Mouse (Mus musculus) CH12.LX (cell line): ENCODE results near the gene Hoxd3. TPM values are rescaled to one million over a fixed set of nuclear protein-coding genes. Genes with fewer than 3 reads are reported as not detected.

Source experiments
- DNase-seq: peaks from one replicate; pipeline ENCODE4 v3.0.0-alpha.2; 2013; ENCODE audit errors: extremely low read depth
- H3K27ac ChIP-seq: 2 replicates; pipeline ENCODE4 v1.5.1; 2012; ENCODE audit warnings: low read depth, mild to moderate bottlenecking, control low read depth, moderate library complexity; ENCODE audit not compliant: insufficient read depth
- H3K27me3 ChIP-seq: replicated peaks from 2 replicates; pipeline ENCODE3; 2012; ENCODE audit warnings: inconsistent platforms
- H3K36me3 ChIP-seq, 2 experiments: replicated peaks in 1 of 2; 2 replicates each; pipeline versions ENCODE3 to v1.6.1; 2012; ENCODE audit warnings: inconsistent platforms in 1 of 2, low read length in 1 of 2, mild to moderate bottlenecking in 1 of 2, mixed read lengths in 1 of 2, moderate library complexity in 1 of 2; ENCODE audit not compliant: control insufficient read depth in 1 of 2, insufficient read depth in 1 of 2
- H3K4me1 ChIP-seq, 2 experiments: 2 replicates each; pipeline ENCODE4 v1.6.1; 2012; ENCODE audit warnings: inconsistent platforms in 1 of 2, moderate library complexity in 1 of 2; ENCODE audit not compliant: insufficient read depth in 2 of 2, control insufficient read depth in 1 of 2
- H3K4me2 ChIP-seq: 2 replicates; pipeline ENCODE4 v1.6.1; 2012; ENCODE audit warnings: low read depth, mild to moderate bottlenecking, control low read depth; ENCODE audit not compliant: poor library complexity, insufficient read depth, severe bottlenecking
- H3K4me3 ChIP-seq, 3 experiments: fragments of 150-350 bp in 1 of 3; sonication (generic) in 1 of 3; replicated peaks in 1 of 3; 2 replicates each; pipeline versions ENCODE3 to v1.5.1; 2011 to 2012; ENCODE audit warnings: low read depth in 2 of 3, low read length in 2 of 3, mild to moderate bottlenecking in 2 of 3, moderate library complexity in 2 of 3, control low read depth in 1 of 3, improper control_type of control experiment in 1 of 3, inconsistent platforms in 1 of 3, mixed read lengths in 1 of 3; ENCODE audit not compliant: poor library complexity in 1 of 3
- H3K79me2 ChIP-seq: replicated peaks from 2 replicates; pipeline ENCODE4 v1.6.1; 2012; ENCODE audit warnings: mild to moderate bottlenecking, moderate library complexity; ENCODE audit not compliant: control insufficient read depth, poor library complexity, insufficient read depth, severe bottlenecking; ENCODE audit errors: extremely low read depth
- H3K9ac ChIP-seq: 2 replicates; pipeline ENCODE4 v1.6.1; 2012; ENCODE audit warnings: low read depth, mild to moderate bottlenecking, control low read depth, moderate library complexity; ENCODE audit not compliant: insufficient read depth
- H3K9me3 ChIP-seq: replicated peaks from 2 replicates; pipeline ENCODE3; 2012; ENCODE audit warnings: low read length, inconsistent platforms, mixed read lengths
- CHD2 ChIP-seq: IDR thresholded peaks from 2 replicates; pipeline ENCODE4 v1.6.1; 2011; ENCODE audit warnings: low read length, improper control_type of control experiment
- GABPA ChIP-seq: IDR thresholded peaks from 2 replicates; pipeline ENCODE4 v1.6.1; 2012; ENCODE audit warnings: low read depth, low read length, improper control_type of control experiment, inconsistent platforms; ENCODE audit not compliant: insufficient replicate concordance
- KAT2A ChIP-seq: IDR thresholded peaks from 2 replicates; pipeline ENCODE4 v1.6.1; 2012; ENCODE audit warnings: low read length, improper control_type of control experiment, inconsistent platforms; ENCODE audit not compliant: insufficient replicate concordance
- MEF2A ChIP-seq: IDR thresholded peaks from 2 replicates; pipeline ENCODE4 v1.6.1; 2014; ENCODE audit warnings: low read depth, mild to moderate bottlenecking, inconsistent platforms, low read length, improper control_type of control experiment, borderline replicate concordance
- MYC ChIP-seq: IDR thresholded peaks from 2 replicates; pipeline ENCODE4 v1.6.1; 2011; ENCODE audit warnings: low read depth, mild to moderate bottlenecking, improper control_type of control experiment, low read length
- NELFE ChIP-seq: IDR thresholded peaks from 2 replicates; pipeline ENCODE4 v1.6.1; 2011; ENCODE audit warnings: low read depth, low read length, improper control_type of control experiment
- PAX5 ChIP-seq: IDR thresholded peaks from 2 replicates; pipeline ENCODE4 v1.6.1; 2012; ENCODE audit warnings: low read length, inconsistent platforms, mixed read lengths
- POLR2AphosphoS2 ChIP-seq: IDR thresholded peaks from 2 replicates; pipeline ENCODE4 v1.6.1; 2011; ENCODE audit warnings: low read depth, low read length, improper control_type of control experiment
- SMC3 ChIP-seq: IDR thresholded peaks from 2 replicates; pipeline ENCODE4 v1.6.1; 2011; ENCODE audit warnings: low read depth, low read length, improper control_type of control experiment
- ZC3H11A ChIP-seq: IDR thresholded peaks from 2 replicates; pipeline ENCODE4 v1.6.1; 2012; ENCODE audit warnings: low read depth, mild to moderate bottlenecking, inconsistent platforms, low read length, improper control_type of control experiment
- ZKSCAN1 ChIP-seq: IDR thresholded peaks from 2 replicates; pipeline ENCODE4 v1.6.1; 2012; ENCODE audit warnings: low read depth, inconsistent platforms, low read length, improper control_type of control experiment, borderline replicate concordance
- dilution Hi-C: fragments of 300-500 bp; cut with MboI; formaldehyde crosslinking; loops from 2 replicates; pipeline ENCODE4 v1.14.3; 2020; ENCODE audit warnings: low sequenced_read_pairs; ENCODE audit not compliant: extremely low pct_unique_long_range_greater_than_20kb, extremely low pct_ligation_motif_present
- in situ Hi-C: fragments of 300-500 bp; cut with MboI; formaldehyde crosslinking; loops from 3 replicates; pipeline ENCODE4 v1.14.3; 2019; ENCODE audit warnings: low sequenced_read_pairs, low pct_ligation_motif_present, low pct_unique_long_range_greater_than_20kb, mixed read lengths
- polyA plus RNA-seq: library from polyadenylated mRNA; unstranded; fragments of >175 nt; gene quantifications from 2 replicates; pipeline ENCODE4 v1.2.1, GENCODE M21; 2012; ENCODE audit warnings: low read depth; ENCODE audit not compliant: insufficient read length
- total RNA-seq, 2 experiments: library from RNA; depleted of rRNA; stranded (reverse); fragments of 300-350 nt in 1 of 2; fragments of >200 nt in 1 of 2; gene quantifications; 2 replicates each; pipeline ENCODE4 v1.2.3; 2012 to 2014

Hoxd3 gene
- total and polyA plus RNA-seq, 3 experiments, result 0.12 to 1.1 TPM; not detected in 1

DNA sequence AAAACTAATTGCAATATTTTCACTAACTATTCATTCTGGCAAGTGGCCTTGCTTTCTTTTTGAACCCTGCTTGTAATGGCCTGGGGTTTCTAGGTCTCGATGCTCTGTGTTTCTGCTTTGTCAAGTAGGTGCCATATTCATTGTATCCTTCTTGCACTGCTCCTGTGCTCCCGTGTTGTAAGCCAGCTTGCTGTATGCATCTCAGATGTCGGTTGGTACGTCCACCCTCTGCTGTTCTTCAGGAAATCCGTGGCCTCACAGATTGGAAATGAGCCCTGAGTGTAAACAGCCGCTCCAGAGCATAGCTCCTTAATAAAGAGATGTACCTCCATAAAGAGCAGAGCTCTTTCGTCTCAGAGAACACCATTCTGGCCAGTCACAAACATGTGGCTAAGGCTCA, 4.1 kb upstream of the Hoxd3 start:
- Histone ChIP-seq H3K4me2 (no peak overlapping the region), H3K79me2 (no peaks in the 10 kb centered on the region), H3K9me3 (peaks cover 4% of the 10 kb centered on the region), H3K4me1 (peaks cover 0 to 4% of the 10 kb centered on the region in 2 experiments; a peak in 2 of 4 replicates), H3K9ac (no peak overlapping the region), H3K27ac (no peak overlapping the region), H3K4me3 (no peak overlapping the region), H3K27me3 (peaks cover 6% of the 10 kb centered on the region), H3K36me3 (no peaks in the 10 kb centered on the region)
- dilution Hi-C loops (no loop called here), in situ Hi-C loops (loop anchor here (25.0 kb wide), 1 partner anchor 880 kb away; no protein-coding TSS in a partner anchor)
- DNase-seq, result no peak
- TF ChIP-seq ZC3H11A (no peak), KAT2A (no peak), MEF2A (no peak), POLR2AphosphoS2 (no peak), CHD2 (no peak), GABPA (no peak), ZKSCAN1 (no peak), SMC3 (no peak)

DNA sequence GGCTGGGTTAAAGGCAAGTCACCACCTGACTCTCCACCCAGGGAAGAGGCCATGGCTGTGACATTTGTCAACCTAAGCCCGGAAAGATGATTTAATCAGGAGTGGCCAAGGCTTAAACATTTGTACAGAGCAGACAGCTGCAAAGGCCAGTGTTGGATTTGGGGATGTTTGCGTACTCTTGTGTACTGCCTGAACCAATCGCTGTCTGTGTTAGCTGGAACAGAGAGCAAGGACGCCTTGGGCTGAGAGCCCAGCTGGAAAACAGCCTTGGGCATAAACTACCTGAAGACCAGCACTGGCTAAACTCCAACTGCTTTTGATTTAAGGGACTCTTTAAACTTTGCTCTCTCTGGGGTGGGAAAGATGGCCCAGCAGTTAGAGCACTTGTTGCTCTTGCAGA, 3.1 kb upstream of the Hoxd3 start:
- dilution Hi-C loops, result no loop called here
- no peak for DNase-seq
- no peak for TF ChIP-seq MYC
- TF ChIP-seq NELFE, result no peak
- no peak for TF ChIP-seq ZKSCAN1
- no peak for TF ChIP-seq PAX5
- H3K4me1 ChIP-seq, result peaks cover 0 to 4% of the 10 kb centered on the region in 2 experiments; a peak in 2 of 4 replicates
- H3K27me3 ChIP-seq, result peaks cover 6% of the 10 kb centered on the region
- no peak overlapping the region for H3K9ac ChIP-seq
- no peak overlapping the region for H3K27ac ChIP-seq
- no peaks in the 10 kb centered on the region for H3K36me3 ChIP-seq
- no peak overlapping the region for H3K4me2 ChIP-seq
- no peak overlapping the region for H3K4me3 ChIP-seq
- H3K79me2 ChIP-seq, result no peaks in the 10 kb centered on the region
- in situ Hi-C loops, result loop anchor here (25.0 kb wide), 1 partner anchor 879 kb away; no protein-coding TSS in a partner anchor
- H3K9me3 ChIP-seq, result peaks cover 4% of the 10 kb centered on the region
